Mouse (Mus musculus) lung, adult 2 months (tissue): ENCODE measurements around the gene Fam126a.

Experiments
- CTCF ChIP-seq: fragments of 200-500 bp; IDR thresholded peaks from 2 replicates; pipeline ENCODE4 v1.5.1; 2011; ENCODE audit warnings: mild to moderate bottlenecking, low read length, control low read depth; ENCODE audit not compliant: insufficient read depth
- POLR2A ChIP-seq: fragments of 200-500 bp; IDR thresholded peaks from 2 replicates; pipeline ENCODE4 v1.6.1; 2011; ENCODE audit warnings: low read depth, mild to moderate bottlenecking, control low read depth, low read length, borderline replicate concordance; ENCODE audit errors: extremely low read depth

GRCm38 (mm10) chr5:23943534-23943933 lies 87.0 kb downstream of the Fam126a start:
- TF ChIP-seq CTCF: no peak
- no peak for TF ChIP-seq POLR2A
